Mouse (Mus musculus) spleen, postnatal 36 days (tissue): ENCODE measurements around the gene C2cd3.

Experiments used
- DNase-seq, 2 experiments: peaks; one replicate each; pipeline ENCODE4 v3.0.0; 2022; ENCODE audit warnings: low spot score in 2 of 2, mixed read lengths in 1 of 2

C2cd3 gene

GRCm38 (mm10) chr7:100497402-100497801, 125.4 kb downstream of the C2cd3 start:
- DNase-seq, result no peak

DNA sequence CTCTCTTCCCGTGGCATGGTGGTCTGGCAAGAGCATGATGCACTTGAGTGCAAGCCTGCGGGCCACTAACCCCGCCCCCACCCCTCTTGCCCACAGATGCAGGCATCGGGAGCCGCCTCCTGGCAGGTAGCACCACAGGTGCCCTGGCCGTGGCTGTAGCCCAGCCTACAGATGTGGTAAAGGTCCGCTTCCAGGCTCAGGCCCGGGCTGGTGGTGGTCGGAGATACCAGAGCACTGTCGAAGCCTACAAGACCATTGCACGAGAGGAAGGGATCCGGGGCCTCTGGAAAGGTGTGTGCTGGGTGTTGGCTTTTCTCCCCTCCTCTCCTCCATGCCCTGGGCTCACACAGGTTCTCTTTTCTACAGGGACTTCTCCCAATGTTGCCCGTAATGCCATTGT, 125.9 kb downstream of the C2cd3 start:
- no peak for DNase-seq

GRCm38 (mm10) chr7:100499465-100499864, 127.4 kb downstream of the C2cd3 start:
- DNase-seq, result no peak

- DNase-seq, result peak in 1 of 2 experiments; percentile 52
Measured at GRCm38 (mm10) chr7:100500276-100500977, 128.4 kb downstream of the C2cd3 start.

DNA sequence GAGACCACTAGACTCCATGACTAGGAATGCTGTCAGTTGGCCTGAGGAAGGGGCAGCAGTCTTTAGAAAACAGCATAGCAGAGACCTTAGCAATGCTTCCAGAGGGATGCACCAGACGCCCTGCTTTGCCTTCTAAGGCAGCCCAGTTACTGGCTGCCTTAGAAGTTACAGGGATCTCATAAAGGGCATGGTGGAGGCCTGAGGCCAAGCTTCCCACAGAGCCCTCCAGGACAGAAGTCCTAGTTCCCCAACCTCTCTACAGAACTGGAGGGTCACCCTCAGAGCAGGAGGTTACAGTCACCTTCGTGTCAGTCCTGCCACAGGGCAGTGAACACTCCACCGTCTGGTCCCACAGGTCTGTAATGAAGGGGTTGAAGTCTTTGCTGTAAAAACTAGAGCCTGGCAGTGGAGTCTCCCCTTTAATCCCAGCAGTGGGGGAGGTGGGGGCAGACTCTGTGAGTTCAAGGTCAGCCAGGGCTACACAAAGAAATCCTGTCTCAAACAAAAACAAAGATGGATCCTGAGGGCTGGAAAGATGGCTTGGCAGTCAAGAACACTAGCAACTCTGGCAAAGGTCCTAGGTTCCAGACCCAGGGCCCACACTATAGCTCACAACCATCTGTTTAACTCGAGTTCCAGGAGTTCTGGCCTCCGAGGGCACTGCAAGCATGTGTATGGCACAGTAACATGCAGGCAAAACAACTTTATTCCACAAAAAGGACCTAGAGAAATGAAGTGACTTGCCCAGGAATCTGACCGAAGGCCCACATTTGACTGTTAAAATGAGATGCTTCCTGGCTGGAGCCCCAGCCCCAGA, 129.2 kb downstream of the C2cd3 start:
- DNase-seq, result peak in 1 of 2 experiments; percentile 41

DNA sequence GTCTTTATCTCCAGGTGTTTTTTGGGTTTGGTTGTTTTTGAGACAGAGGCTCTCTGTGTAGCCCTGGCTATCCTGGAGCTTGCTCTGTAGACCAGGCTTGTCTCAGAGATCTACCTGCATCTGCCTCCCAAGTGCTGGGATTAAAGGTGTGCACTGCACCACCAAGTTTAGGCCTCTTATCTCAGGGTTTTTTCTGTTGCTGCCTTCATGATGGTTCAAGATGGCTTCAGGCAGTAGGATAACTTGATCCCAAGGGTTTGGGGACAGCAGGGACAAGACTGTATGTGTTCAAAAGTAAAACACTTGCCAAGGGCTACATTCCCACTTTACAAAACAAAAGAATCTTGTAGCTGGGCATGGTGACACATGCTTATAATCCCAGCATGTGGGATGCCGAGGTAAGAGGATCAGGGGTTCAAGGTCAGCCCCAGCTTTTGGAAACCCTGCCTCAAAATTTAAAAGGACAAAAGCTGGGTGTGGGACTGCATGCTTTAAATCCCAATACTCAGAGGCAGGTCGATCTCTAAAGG, 129.9 kb downstream of the C2cd3 start:
- DNase-seq, result peak in 1 of 2 experiments; percentile 22

DNA sequence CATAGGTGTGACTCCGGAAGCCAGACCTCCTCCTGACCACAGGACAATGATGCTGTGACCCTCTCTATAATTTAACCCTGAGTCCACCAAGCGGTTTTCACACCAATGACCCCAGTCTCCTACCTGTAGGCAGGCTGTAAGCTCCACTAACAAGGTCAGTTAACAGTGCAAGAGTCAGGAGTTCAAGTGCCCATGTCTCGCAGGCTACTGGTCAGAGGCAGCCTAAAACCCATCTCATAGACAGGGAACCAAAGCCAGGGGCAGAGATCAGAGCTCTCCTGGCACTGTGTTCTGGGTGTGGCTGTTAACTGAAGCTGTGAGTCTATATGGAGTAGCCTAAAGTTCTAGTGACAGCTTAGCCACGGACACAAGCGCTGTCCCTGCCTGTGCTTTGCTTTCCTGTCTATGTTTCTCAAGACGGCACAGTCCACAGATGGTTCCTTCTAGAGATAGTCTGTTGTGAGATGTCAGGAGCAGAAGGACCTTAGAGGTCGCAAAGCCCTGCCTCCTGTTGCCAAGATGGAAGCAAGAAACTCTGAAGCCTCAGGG, 130.4 kb downstream of the C2cd3 start:
- DNase-seq, result peak in 1 of 2 experiments; percentile 31

GRCm38 (mm10) chr7:100503076-100503475, 131.0 kb downstream of the C2cd3 start:
- peak in 1 of 2 experiments; percentile 37 for DNase-seq

DNA sequence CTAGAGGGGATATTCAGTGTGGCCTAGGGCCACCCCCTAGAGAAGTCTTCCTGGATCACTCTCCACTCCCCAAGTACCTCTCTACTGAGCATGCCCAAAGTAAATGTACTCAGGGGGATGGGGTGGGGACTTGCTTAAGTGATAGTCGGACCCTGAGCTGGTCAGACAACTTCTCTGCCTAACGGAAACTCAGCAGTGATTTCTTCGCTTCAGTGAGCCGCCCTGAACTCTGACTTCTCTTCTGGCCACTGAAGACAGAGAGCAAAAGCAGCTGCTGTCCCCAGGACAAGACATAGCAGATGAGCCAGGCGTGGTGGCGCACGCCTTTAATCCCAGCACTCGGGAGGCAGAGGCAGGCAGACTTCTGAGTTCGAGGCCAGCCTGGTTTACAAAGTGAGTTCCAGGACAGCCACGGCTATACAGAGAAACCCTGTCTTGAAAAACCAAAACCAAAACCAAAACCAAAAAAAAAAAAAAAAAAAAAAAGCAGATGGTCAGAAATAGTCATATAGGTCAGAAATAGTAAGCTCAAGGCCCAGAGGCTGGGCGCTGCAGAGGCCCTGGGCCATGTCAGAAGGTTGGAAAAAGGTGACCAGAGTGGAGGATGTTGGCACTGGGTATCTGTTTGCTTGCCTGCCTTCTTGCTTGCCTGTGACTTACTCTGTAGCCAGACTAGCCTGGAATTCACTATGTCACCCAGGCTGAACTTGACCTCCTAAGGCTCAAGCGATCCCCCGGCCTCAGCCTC, 132.9 kb downstream of the C2cd3 start:
- peak in 1 of 2 experiments; percentile 24 for DNase-seq

- DNase-seq, result no peak
Measured at GRCm38 (mm10) chr7:100506494-100506893, 134.5 kb downstream of the C2cd3 start.

- no peak for DNase-seq
Measured at GRCm38 (mm10) chr7:100508670-100509069, 136.6 kb downstream of the C2cd3 start.

DNA sequence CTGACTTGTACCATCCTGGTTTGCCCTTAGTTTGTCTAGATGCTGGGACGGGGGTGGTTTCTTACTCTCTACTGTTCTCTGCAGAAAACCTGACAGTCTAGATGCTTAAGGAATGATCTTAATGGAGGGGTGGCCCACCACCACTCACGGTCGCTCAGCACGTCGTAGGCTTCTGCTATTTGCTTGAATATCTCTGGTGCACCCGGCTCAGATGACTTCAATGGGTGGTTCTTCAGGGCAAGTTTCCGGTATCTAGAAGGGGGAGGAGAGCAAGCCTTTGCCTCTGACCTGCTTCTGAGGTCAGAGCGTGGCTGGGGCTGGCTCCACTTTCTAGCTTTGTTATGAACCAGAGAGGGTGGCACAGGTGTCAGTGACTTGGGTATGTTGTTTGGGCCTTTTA, 139.6 kb downstream of the C2cd3 start:
- no peak for DNase-seq

DNA sequence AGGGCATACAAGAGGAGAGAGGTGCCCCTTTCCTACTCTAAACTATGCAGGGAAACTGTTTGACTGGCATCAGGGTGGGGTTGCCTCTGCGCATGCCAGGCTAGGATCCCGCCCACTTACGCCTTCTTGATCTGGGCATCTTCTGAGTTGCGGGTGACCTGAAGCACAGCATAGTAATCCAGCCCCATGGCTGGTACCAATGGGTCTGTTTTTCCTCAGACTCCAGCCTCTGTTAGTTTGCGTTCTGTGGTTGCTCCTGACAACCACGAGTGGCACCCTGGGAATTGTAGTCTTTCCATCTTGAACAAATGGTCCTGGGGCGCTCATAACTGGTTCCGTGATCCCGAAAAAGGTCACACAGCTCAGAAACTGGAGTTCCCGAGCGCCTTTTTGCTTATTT, 142.5 kb downstream of the C2cd3 start, which contains the start of gene Dnajb13:
Gene Dnajb13, minus strand, starts transcription at position 388 of the 400 bp plus-strand sequence.
- no peak for DNase-seq
